Mouse (Mus musculus): ENCODE measurements around the gene Lcn9. TPM values are rescaled to one million over a fixed set of nuclear protein-coding genes. Genes with fewer than 3 reads are reported as not detected.

The Lcn9 gene
- polyA plus RNA-seq, 2 experiments = not detected

- H3K4me3 ChIP-seq (replicated peaks; ENCODE audit: low read length) = no peak overlapping the region
- no peak overlapping the region for H3K4me2 ChIP-seq (replicated peaks; ENCODE audit: low read depth, low read length, severe bottlenecking)
- H3K36me3 ChIP-seq (ENCODE audit: control insufficient read depth, insufficient read depth, low read length) = no peaks in the 10 kb centered on the region
- WGBS = 19% methylated on average over 4 of the region's 4 CpGs
- no peak overlapping the region for H3K9ac ChIP-seq (ENCODE audit: low read depth, low read length, severe bottlenecking)
- no peak overlapping the region for H3K27ac ChIP-seq (replicated peaks; ENCODE audit: low read depth, low read length)
- DNase-seq (ENCODE audit: low spot score) (no peak), ATAC-seq (ENCODE audit: low FRiP score, low read depth) (no peak)
- no peaks in the 10 kb centered on the region for H3K4me1 ChIP-seq (ENCODE audit: control insufficient read depth, insufficient read depth, low read length)
- TF ChIP-seq POLR2A (IDR thresholded peaks at IDR 0.05; ENCODE audit: borderline replicate concordance, extremely low read depth, insufficient read depth, insufficient read length) = no peak
- no peaks in the 10 kb centered on the region for H3K9me3 ChIP-seq (ENCODE audit: control insufficient read depth, low read length)
- no peaks in the 10 kb centered on the region for H3K27me3 ChIP-seq (ENCODE audit: control insufficient read depth, insufficient read depth, low read length)
Measured at GRCm38 (mm10) chr2:25780921-25781320, 42.0 kb upstream of the Lcn9 start.

- DNase-seq (ENCODE audit: low spot score) (no peak), ATAC-seq (ENCODE audit: low FRiP score, low read depth) (no peak)
- Histone ChIP-seq H3K9me3 (ENCODE audit: control insufficient read depth, low read length) (no peaks in the 10 kb centered on the region), H3K4me2 (replicated peaks; ENCODE audit: low read depth, low read length, severe bottlenecking) (no peak within 1 kb of the TSS), H3K9ac (ENCODE audit: low read depth, low read length, severe bottlenecking) (no peak within 1 kb of the TSS), H3K27me3 (ENCODE audit: control insufficient read depth, insufficient read depth, low read length) (no peaks in the 10 kb centered on the region), H3K36me3 (ENCODE audit: control insufficient read depth, insufficient read depth, low read length) (no peaks in the 10 kb centered on the region), H3K4me1 (ENCODE audit: control insufficient read depth, insufficient read depth, low read length) (no peaks in the 10 kb centered on the region), H3K27ac (replicated peaks; ENCODE audit: low read depth, low read length) (no peak within 1 kb of the TSS), H3K4me3 (replicated peaks; ENCODE audit: low read length) (no peak within 1 kb of the TSS)
- WGBS = 78% methylated on average over 3 of the region's 3 CpGs
- TF ChIP-seq POLR2A (IDR thresholded peaks at IDR 0.05; ENCODE audit: borderline replicate concordance, extremely low read depth, insufficient read depth, insufficient read length) = no peak
Measured at GRCm38 (mm10) chr2:25781957-25782356, 41.0 kb upstream of the Lcn9 start, which contains the start of gene Gm13539. TSS of gene Gm13539 (plus strand) at chr2:25782257.

GRCm38 (mm10) chr2:25785573-25786322, 37.2 kb upstream of the Lcn9 start:
- Histone ChIP-seq H3K4me3 (replicated peaks; ENCODE audit: low read length) (no peak overlapping the region), H3K27me3 (ENCODE audit: control insufficient read depth, insufficient read depth, low read length) (no peaks in the 10 kb centered on the region), H3K4me1 (ENCODE audit: control insufficient read depth, insufficient read depth, low read length) (no peaks in the 10 kb centered on the region), H3K9me3 (ENCODE audit: control insufficient read depth, low read length) (no peaks in the 10 kb centered on the region), H3K36me3 (ENCODE audit: control insufficient read depth, insufficient read depth, low read length) (no peaks in the 10 kb centered on the region), H3K9ac (ENCODE audit: low read depth, low read length, severe bottlenecking) (no peak overlapping the region), H3K27ac (replicated peaks; ENCODE audit: low read depth, low read length) (no peak overlapping the region), H3K4me2 (replicated peaks; ENCODE audit: low read depth, low read length, severe bottlenecking) (no peak overlapping the region)
- no peak for DNase-seq (ENCODE audit: low spot score)
- no peak for TF ChIP-seq POLR2A (IDR thresholded peaks at IDR 0.05; ENCODE audit: borderline replicate concordance, extremely low read depth, insufficient read depth, insufficient read length)
- no peak for ATAC-seq (ENCODE audit: low FRiP score, low read depth)
- WGBS = 67% methylated on average over 5 of the region's 5 CpGs

GRCm38 (mm10) chr2:25789092-25789491, 33.9 kb upstream of the Lcn9 start:
- no peak overlapping the region for H3K4me2 ChIP-seq (replicated peaks; ENCODE audit: low read depth, low read length, severe bottlenecking)
- no peak for ATAC-seq (ENCODE audit: low FRiP score, low read depth)
- H3K27me3 ChIP-seq (ENCODE audit: control insufficient read depth, insufficient read depth, low read length) = no peaks in the 10 kb centered on the region
- 86% methylated on average over 3 of the region's 3 CpGs for WGBS
- H3K4me3 ChIP-seq (replicated peaks; ENCODE audit: low read length) = no peak overlapping the region
- no peak for TF ChIP-seq POLR2A (IDR thresholded peaks at IDR 0.05; ENCODE audit: borderline replicate concordance, extremely low read depth, insufficient read depth, insufficient read length)
- no peak for DNase-seq (ENCODE audit: low spot score)
- H3K9ac ChIP-seq (ENCODE audit: low read depth, low read length, severe bottlenecking) = no peak overlapping the region
- no peaks in the 10 kb centered on the region for H3K4me1 ChIP-seq (ENCODE audit: control insufficient read depth, insufficient read depth, low read length)
- no peaks in the 10 kb centered on the region for H3K36me3 ChIP-seq (ENCODE audit: control insufficient read depth, insufficient read depth, low read length)
- H3K27ac ChIP-seq (replicated peaks; ENCODE audit: low read depth, low read length) = no peak overlapping the region
- H3K9me3 ChIP-seq (ENCODE audit: control insufficient read depth, low read length) = no peaks in the 10 kb centered on the region

- no peak overlapping the region for H3K4me3 ChIP-seq (replicated peaks; ENCODE audit: low read length)
- no peak overlapping the region for H3K27ac ChIP-seq (replicated peaks; ENCODE audit: low read depth, low read length)
- WGBS = 28% methylated on average over 2 of the region's 2 CpGs
- no peak overlapping the region for H3K9ac ChIP-seq (ENCODE audit: low read depth, low read length, severe bottlenecking)
- no peaks in the 10 kb centered on the region for H3K9me3 ChIP-seq (ENCODE audit: control insufficient read depth, low read length)
- H3K4me1 ChIP-seq (ENCODE audit: control insufficient read depth, insufficient read depth, low read length) = no peaks in the 10 kb centered on the region
- DNase-seq (ENCODE audit: low spot score) (no peak), ATAC-seq (ENCODE audit: low FRiP score, low read depth) (no peak)
- TF ChIP-seq POLR2A (IDR thresholded peaks at IDR 0.05; ENCODE audit: borderline replicate concordance, extremely low read depth, insufficient read depth, insufficient read length) = no peak
- H3K27me3 ChIP-seq (ENCODE audit: control insufficient read depth, insufficient read depth, low read length) = no peaks in the 10 kb centered on the region
- H3K4me2 ChIP-seq (replicated peaks; ENCODE audit: low read depth, low read length, severe bottlenecking) = no peak overlapping the region
- H3K36me3 ChIP-seq (ENCODE audit: control insufficient read depth, insufficient read depth, low read length) = no peaks in the 10 kb centered on the region
Measured at GRCm38 (mm10) chr2:25797635-25798034, 25.3 kb upstream of the Lcn9 start.
